Mouse (Mus musculus) MEL (cell line): ENCODE results near the gene Abca17. TPM values are rescaled to one million over a fixed set of nuclear protein-coding genes. Genes with fewer than 3 reads are reported as not detected.

Experiments used
- DNase-seq: peaks from one replicate; pipeline ENCODE4 v3.0.0; 2011; ENCODE audit warnings: low read depth, low spot score
- H3K27ac ChIP-seq: 2 replicates; pipeline ENCODE4 v1.5.1; 2012; ENCODE audit warnings: low read depth, mild to moderate bottlenecking, control low read depth, low read length, moderate library complexity; ENCODE audit not compliant: control insufficient read depth
- H3K27me3 ChIP-seq, 2 experiments: fragments of 150-350 bp in 1 of 2; sonication (generic) in 1 of 2; 2 replicates each; pipeline ENCODE4 v1.6.1; 2012; ENCODE audit warnings: low read length in 2 of 2, mild to moderate bottlenecking in 2 of 2, improper control_type of control experiment in 1 of 2, moderate library complexity in 1 of 2; ENCODE audit not compliant: insufficient read depth in 2 of 2, control insufficient read depth in 1 of 2
- H3K36me3 ChIP-seq, 2 experiments: 2 replicates each; pipeline ENCODE4 v1.6.1; 2012 to 2014; ENCODE audit warnings: low read length in 2 of 2, improper control_type of control experiment in 1 of 2, inconsistent platforms in 1 of 2, mild to moderate bottlenecking in 1 of 2; ENCODE audit not compliant: insufficient read depth in 2 of 2, control insufficient read depth in 1 of 2
- H3K4me1 ChIP-seq, 2 experiments: fragments of 150-350 bp in 1 of 2; sonication (generic) in 1 of 2; 2 replicates each; pipeline ENCODE4 v1.6.1; 2012; ENCODE audit warnings: low read length in 2 of 2, improper control_type of control experiment in 1 of 2, mild to moderate bottlenecking in 1 of 2; ENCODE audit not compliant: insufficient read depth in 2 of 2, control insufficient read depth in 1 of 2
- H3K4me3 ChIP-seq, 2 experiments: fragments of 150-350 bp in 1 of 2; sonication (generic) in 1 of 2; 2 replicates each; pipeline ENCODE4 v1.5.1; 2012; ENCODE audit warnings: low read depth in 2 of 2, low read length in 2 of 2, mild to moderate bottlenecking in 2 of 2, moderate library complexity in 2 of 2, control low read depth in 1 of 2, improper control_type of control experiment in 1 of 2; ENCODE audit not compliant: control insufficient read depth in 1 of 2, insufficient read depth in 1 of 2
- H3K79me2 ChIP-seq: 2 replicates; pipeline ENCODE4 v1.6.1; 2012; ENCODE audit warnings: mild to moderate bottlenecking, low read length, moderate library complexity; ENCODE audit not compliant: control insufficient read depth, poor library complexity, insufficient read depth
- H3K9ac ChIP-seq: 2 replicates; pipeline ENCODE4 v1.6.1; 2012; ENCODE audit warnings: low read depth, mild to moderate bottlenecking, control low read depth, low read length, moderate library complexity; ENCODE audit not compliant: control insufficient read depth, poor library complexity, severe bottlenecking
- H3K9me3 ChIP-seq: fragments of 150-350 bp; sonication (generic); replicated peaks from 2 replicates; pipeline ENCODE4 v1.6.1; 2012; ENCODE audit warnings: mild to moderate bottlenecking, low read length, improper control_type of control experiment, moderate library complexity; ENCODE audit not compliant: insufficient read depth
- CHD1 ChIP-seq: IDR thresholded peaks from 2 replicates; pipeline ENCODE4 v1.6.1; 2012; ENCODE audit warnings: low read depth, mild to moderate bottlenecking, inconsistent platforms, low read length, improper control_type of control experiment
- CHD2 ChIP-seq: IDR thresholded peaks from 2 replicates; pipeline ENCODE4 v1.6.1; 2011; ENCODE audit warnings: low read length, improper control_type of control experiment
- CTCF ChIP-seq, 3 experiments: IDR thresholded peaks in 2 of 3; conservative IDR thresholded peaks in 1 of 3; 2 replicates each; pipeline ENCODE4 v1.5.1; 2011 to 2012; ENCODE audit warnings: low read length in 3 of 3, low read depth in 2 of 3, mild to moderate bottlenecking in 2 of 3, improper control_type of control experiment in 1 of 3, inconsistent platforms in 1 of 3, mixed read lengths in 1 of 3, moderate library complexity in 1 of 3; ENCODE audit not compliant: control insufficient read depth in 1 of 3, insufficient read depth in 1 of 3, poor library complexity in 1 of 3, severe bottlenecking in 1 of 3
- E2F4 ChIP-seq: IDR thresholded peaks from 2 replicates; pipeline ENCODE4 v1.6.1; 2011; ENCODE audit warnings: low read depth, low read length, improper control_type of control experiment, borderline replicate concordance
- EP300 ChIP-seq, 2 experiments: IDR thresholded peaks; 2 replicates each; pipeline ENCODE4 v1.6.1; 2011; ENCODE audit warnings: improper control_type of control experiment in 2 of 2, low read length in 2 of 2, low read depth in 1 of 2, mild to moderate bottlenecking in 1 of 2
- ETS1 ChIP-seq: IDR thresholded peaks from 2 replicates; pipeline ENCODE4 v1.6.1; 2012; ENCODE audit warnings: low read depth, mild to moderate bottlenecking, inconsistent platforms, low read length, improper control_type of control experiment, moderate library complexity
- GABPA ChIP-seq: IDR thresholded peaks from 2 replicates; pipeline ENCODE4 v1.6.1; 2012; ENCODE audit warnings: low read depth, mild to moderate bottlenecking, inconsistent platforms, low read length, improper control_type of control experiment, moderate library complexity
- GATA1 ChIP-seq: IDR thresholded peaks from 2 replicates; pipeline ENCODE4 v1.6.1; 2011; ENCODE audit warnings: low read depth, low read length, improper control_type of control experiment
- JUND ChIP-seq: IDR thresholded peaks from 2 replicates; pipeline ENCODE4 v1.6.1; 2011; ENCODE audit warnings: low read depth, mild to moderate bottlenecking, improper control_type of control experiment, low read length
- KAT2A ChIP-seq: conservative IDR thresholded peaks from 2 replicates; pipeline ENCODE4 v1.6.1; 2012; ENCODE audit warnings: low read depth, low read length, improper control_type of control experiment, inconsistent platforms
- MAFK ChIP-seq: IDR thresholded peaks from 2 replicates; pipeline ENCODE4 v1.6.1; 2011; ENCODE audit warnings: low read depth, mild to moderate bottlenecking, low read length, improper control_type of control experiment, borderline replicate concordance
- MAX ChIP-seq: IDR thresholded peaks from 2 replicates; pipeline ENCODE4 v1.6.1; 2011; ENCODE audit warnings: low read length, improper control_type of control experiment
- MEF2A ChIP-seq: IDR thresholded peaks from 2 replicates; pipeline ENCODE4 v1.6.1; 2014; ENCODE audit warnings: low read depth, mild to moderate bottlenecking, inconsistent platforms, low read length, improper control_type of control experiment; ENCODE audit not compliant: poor library complexity, insufficient replicate concordance, severe bottlenecking; ENCODE audit errors: extremely low read depth
- MXI1 ChIP-seq: IDR thresholded peaks from 2 replicates; pipeline ENCODE4 v1.6.1; 2011; ENCODE audit warnings: mild to moderate bottlenecking, low read depth, low read length, improper control_type of control experiment
- MYB ChIP-seq: IDR thresholded peaks from 2 replicates; pipeline ENCODE4 v1.6.1; 2011; ENCODE audit warnings: mild to moderate bottlenecking, low read depth, low read length, improper control_type of control experiment
- MYC ChIP-seq: IDR thresholded peaks from 2 replicates; pipeline ENCODE4 v1.6.1; 2011; ENCODE audit warnings: low read depth, mild to moderate bottlenecking, low read length, improper control_type of control experiment, moderate library complexity
- NELFE ChIP-seq: IDR thresholded peaks from 2 replicates; pipeline ENCODE4 v1.6.1; 2011; ENCODE audit warnings: low read depth, low read length, improper control_type of control experiment
- NRF1 ChIP-seq: IDR thresholded peaks from 2 replicates; pipeline ENCODE4 v1.6.1; 2014; ENCODE audit warnings: low read depth, mild to moderate bottlenecking, inconsistent platforms, low read length, improper control_type of control experiment, moderate library complexity; ENCODE audit not compliant: poor library complexity, insufficient read depth, severe bottlenecking
- POLR2A ChIP-seq, 2 experiments: IDR thresholded peaks; 2 replicates each; pipeline ENCODE4 v1.6.1; 2011 to 2012; ENCODE audit warnings: low read length in 2 of 2, mild to moderate bottlenecking in 2 of 2, control low read depth in 1 of 2, improper control_type of control experiment in 1 of 2, low read depth in 1 of 2, moderate library complexity in 1 of 2; ENCODE audit not compliant: control insufficient read depth in 1 of 2, insufficient read depth in 1 of 2, poor library complexity in 1 of 2
- POLR2AphosphoS2 ChIP-seq: IDR thresholded peaks from 2 replicates; pipeline ENCODE4 v1.6.1; 2011; ENCODE audit warnings: low read length, improper control_type of control experiment
- POLR2AphosphoS5 ChIP-seq: IDR thresholded peaks from 2 replicates; pipeline ENCODE4 v1.6.1; 2012; ENCODE audit warnings: low read depth, borderline replicate concordance, mild to moderate bottlenecking, inconsistent platforms, low read length, moderate library complexity, mixed read lengths
- RCOR1 ChIP-seq: IDR thresholded peaks from 2 replicates; pipeline ENCODE4 v1.6.1; 2012; ENCODE audit warnings: low read depth, mild to moderate bottlenecking, inconsistent platforms, low read length, improper control_type of control experiment
- SIN3A ChIP-seq: IDR thresholded peaks from 2 replicates; pipeline ENCODE4 v1.6.1; 2012; ENCODE audit warnings: low read length, improper control_type of control experiment, inconsistent platforms
- TAL1 ChIP-seq: IDR thresholded peaks from 2 replicates; pipeline ENCODE4 v1.6.1; 2012; ENCODE audit warnings: mild to moderate bottlenecking, inconsistent platforms, low read length, moderate library complexity, mixed read lengths
- TBP ChIP-seq: IDR thresholded peaks from 2 replicates; pipeline ENCODE4 v1.8.0; 2011; ENCODE audit warnings: low read depth, low read length, improper control_type of control experiment
- UBTF ChIP-seq: IDR thresholded peaks from 2 replicates; pipeline ENCODE4 v1.6.1; 2012; ENCODE audit warnings: low read depth, mild to moderate bottlenecking, inconsistent platforms, low read length, improper control_type of control experiment, moderate library complexity, borderline replicate concordance; ENCODE audit not compliant: insufficient read depth
- USF1 ChIP-seq: IDR thresholded peaks from 2 replicates; pipeline ENCODE4 v1.6.1; 2014; ENCODE audit warnings: low read depth, mild to moderate bottlenecking, inconsistent platforms, low read length, improper control_type of control experiment, moderate library complexity
- ZKSCAN1 ChIP-seq: IDR thresholded peaks from 2 replicates; pipeline ENCODE4 v1.6.1; 2012; ENCODE audit warnings: low read depth, mild to moderate bottlenecking, inconsistent platforms, low read length, improper control_type of control experiment, moderate library complexity
- ZMIZ1 ChIP-seq: IDR thresholded peaks from 2 replicates; pipeline ENCODE4 v1.6.1; 2012; ENCODE audit warnings: low read depth, mild to moderate bottlenecking, inconsistent platforms, low read length, improper control_type of control experiment, moderate library complexity
- polyA plus RNA-seq, 2 experiments: library from polyadenylated mRNA; stranded (reverse) in 1 of 2; unstranded in 1 of 2; fragments of >175 nt in 1 of 2; fragments of >200 nt in 1 of 2; gene quantifications; 2 replicates each; pipeline versions ENCODE4 v1.2.1 to v1.2.4; 2012; ENCODE audit warnings: low replicate concordance in 2 of 2, low read depth in 1 of 2; ENCODE audit not compliant: insufficient read length in 2 of 2, insufficient read depth in 1 of 2, missing spikeins in 1 of 2
- total RNA-seq: library from RNA; depleted of rRNA; stranded (reverse); fragments of 300-350 nt; gene quantifications from 2 replicates; pipeline ENCODE4 v1.2.3, GENCODE M21; 2012

Abca17 gene
- total and polyA plus RNA-seq, 3 experiments, result 0.03 to 0.04 TPM; not detected in 1

GRCm38 (mm10) chr17:24250988-24251319, 99.9 kb downstream of the Abca17 start:
- DNase-seq, result no peak
- no peak for TF ChIP-seq ZKSCAN1
- no peak for TF ChIP-seq MAFK
- no peak for TF ChIP-seq MEF2A
- TF ChIP-seq POLR2A (IDR thresholded peaks at IDR 0.05; ENCODE audit: control insufficient read depth in 1 of 2, insufficient read depth in 1 of 2, low read depth in 1 of 2, low read length in 2 of 2, poor library complexity in 1 of 2), result no peak; a peak in 2 of 4 replicates
- no peak for TF ChIP-seq CTCF (IDR thresholded peaks at IDR 0.05 in 2 of 3, conservative IDR thresholded peaks at IDR 0.05 in 1 of 3; ENCODE audit: control insufficient read depth in 1 of 3, insufficient read depth in 1 of 3, low read depth in 2 of 3, low read length in 3 of 3, poor library complexity in 1 of 3, severe bottlenecking in 1 of 3)
- TF ChIP-seq NRF1, result no peak
- no peak for TF ChIP-seq UBTF
- peak; percentile 53; the same call in 1 of the 2 replicates for TF ChIP-seq MXI1
- TF ChIP-seq TBP, result no peak
- peak; percentile 33; the same call in 1 of the 2 replicates for TF ChIP-seq MAX
- no peak for TF ChIP-seq ZMIZ1
- no peak for TF ChIP-seq MYC
- TF ChIP-seq USF1, result no peak
- peak; percentile 43 for TF ChIP-seq SIN3A
- no peak for TF ChIP-seq KAT2A
- TF ChIP-seq MYB, result no peak
- no peak for TF ChIP-seq JUND
- TF ChIP-seq TAL1, result no peak
- no peak for TF ChIP-seq POLR2AphosphoS5
- TF ChIP-seq E2F4, result no peak
- no peak for TF ChIP-seq GATA1
- TF ChIP-seq POLR2AphosphoS2, result no peak
- no peak for TF ChIP-seq EP300 (IDR thresholded peaks at IDR 0.05; ENCODE audit: low read depth in 1 of 2, low read length in 2 of 2)
- no peak for TF ChIP-seq CHD1
- TF ChIP-seq ETS1, result 0 out of 2 replicates have a peak, but pooled peaks have one; percentile 7
- TF ChIP-seq RCOR1, result no peak
- no peak for TF ChIP-seq NELFE
- TF ChIP-seq CHD2, result no peak
- TF ChIP-seq GABPA, result no peak
- Histone ChIP-seq H3K79me2 (peaks cover 21% of the 10 kb centered on the region), H3K4me3 (peak overlapping the region; percentile 90 to 92), H3K9ac (peak overlapping the region; percentile 91), H3K27me3 (no peaks in the 10 kb centered on the region), H3K27ac (peak overlapping the region; percentile 57), H3K36me3 (peaks cover 8 to 16% of the 10 kb centered on the region in 2 experiments), H3K4me1 (peaks cover 0 to 7% of the 10 kb centered on the region in 2 experiments; a peak in 2 of 4 replicates), H3K9me3 (no peaks in the 10 kb centered on the region)
